ENCODE assay signal across 8 mouse cellular contexts in the genomic region with DNA sequence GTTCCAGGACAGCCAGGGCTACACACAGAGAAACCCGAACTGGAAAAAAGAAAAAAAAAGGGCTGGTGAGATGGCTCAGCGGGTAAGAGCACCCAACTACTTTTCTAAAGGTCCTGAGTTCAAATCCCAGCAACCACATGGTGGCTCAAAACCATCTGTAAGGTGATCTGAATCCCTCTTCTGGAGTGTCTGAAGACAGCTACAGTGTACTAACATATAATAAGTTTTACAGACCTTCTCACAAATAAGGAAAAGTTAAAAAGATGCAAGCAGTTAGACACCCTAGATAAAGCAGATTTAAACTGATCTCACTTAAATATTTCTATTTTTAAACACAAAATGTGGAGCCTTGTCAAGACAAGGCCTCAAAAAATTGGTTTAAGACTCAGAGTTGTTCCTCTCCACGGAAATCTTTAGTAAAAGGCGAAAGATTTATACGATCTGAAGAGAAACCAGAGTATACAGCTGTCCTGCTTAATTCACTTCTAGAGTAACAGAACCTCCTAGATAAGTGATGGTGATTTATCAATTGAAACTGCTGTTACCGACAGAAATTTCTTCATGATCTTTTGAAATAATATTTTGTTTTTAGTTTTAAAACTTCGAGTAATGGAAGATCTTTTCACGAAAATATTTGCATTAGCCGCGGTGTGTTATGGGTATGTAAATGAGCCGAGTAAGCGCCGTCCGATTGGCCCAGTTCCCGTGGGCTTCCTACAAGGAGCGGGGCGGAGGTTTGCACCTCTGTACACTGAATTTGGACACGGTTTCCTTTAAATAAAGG. TPM values are rescaled to one million over a fixed set of nuclear protein-coding genes. Genes with fewer than 3 reads are reported as not detected.
DNase-seq lines count a peak whose midpoint lies in the region; ATAC-seq lines count a peak whose summit lies in the region.

No protein-coding gene starts in this region.

- intact Hi-C loops in gastrocnemius, postnatal 14 days (cut with DNase I; ENCODE audit: low total_unique reads), result no loop called here
- intact Hi-C loops in left cerebral cortex, postnatal 10 days (cut with DNase I), result no loop called here

- DNase-seq in adrenal gland, adult 18-20 months (ENCODE audit: low spot score in 2 of 2), result peak; percentile 72 to 76
- peak; percentile 95 for DNase-seq in embryo, embryonic 10.5 days (ENCODE audit: low spot score)
- peak; percentile 89 for DNase-seq in gastrocnemius, postnatal 14 days
- DNase-seq in left cerebral cortex, postnatal 10 days (ENCODE audit: extremely low spot score in 1 of 2, low spot score in 2 of 2), result peak; percentile 86 to 93
- peak; percentile 87 for DNase-seq in right cerebral cortex, postnatal 14 days
- DNase-seq in urinary bladder, postnatal 4 days (ENCODE audit: low spot score in 2 of 2), result peak; percentile 69 to 88

- ATAC-seq in inflammation-experienced regulatory T-cells, adult 6 months, result peak; percentile 84
- peak; percentile 63 for ATAC-seq in megakaryocyte progenitor cell, adult 5-6 weeks (replicated peaks; ENCODE audit: poor library complexity)

RNA-seq across cellular contexts. Expression of a gene that starts 6.4 kb away (rescaled TPM):
- total RNA-seq in adrenal gland, adult 18-20 months (2021), result 10 to 100 TPM; 12.0 to 15.3 TPM
- total RNA-seq in gastrocnemius, postnatal 14 days (2021), result 1 to 10 TPM; 4.9 to 5.4 TPM
- polyA plus RNA-seq in inflammation-experienced regulatory T-cells, adult 6 months (2017; shearing (Covaris generic)), result 1 to 10 TPM; 5.4 to 8.0 (median 5.8) TPM
- 1 to 10 TPM; 4.1 to 4.6 TPM for total RNA-seq in left cerebral cortex, postnatal 10 days (2021)
- total RNA-seq in megakaryocyte progenitor cell, adult 5-6 weeks (2015), result 3.2 and 3.3 TPM in 2 replicates
- total RNA-seq in megakaryocyte progenitor cell, adult 5-6 weeks (2017), result 2.8 and 3.1 TPM in 2 replicates

Comparison
In these comparisons a context has a peak if more than half of its experiments do, and no peak if none do; other contexts are left out.
1. Peak in every context shown above with its lines: DNase-seq and ATAC-seq.